Mouse (Mus musculus): Measurements from ENCODE around the gene Lhfpl5. TPM values are rescaled to one million over a fixed set of nuclear protein-coding genes. Genes with fewer than 3 reads are reported as not detected.
"Not testable (repeated sequence)": the region's sequence is repeated elsewhere in the genome, so short reads cannot be mapped to it uniquely, and the experiment has no call there.

Lhfpl5 gene
- polyA plus RNA-seq, 1 experiment from 2014 or later: 0.87 TPM

DNA sequence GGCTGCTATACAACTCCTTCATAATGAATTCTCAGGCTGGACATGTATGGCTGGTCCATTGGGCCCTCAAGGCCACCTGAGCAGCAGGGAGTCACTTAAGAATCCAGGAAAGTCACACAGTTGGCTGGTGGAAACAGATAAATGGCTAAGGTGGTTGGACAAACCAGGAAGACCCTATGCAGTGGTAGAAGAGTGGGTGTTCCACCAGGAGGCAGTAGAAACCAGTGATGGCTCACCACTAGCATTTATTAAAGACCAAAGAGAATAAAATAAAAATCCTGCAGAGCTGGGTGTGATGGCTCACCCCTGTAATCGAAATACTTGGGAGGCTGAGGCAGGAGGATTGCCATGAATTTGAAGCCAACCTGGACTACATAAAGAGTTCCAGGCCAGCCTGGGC lies 28.5 kb upstream of the Lhfpl5 start:
- no peak for ATAC-seq (ENCODE audit: insufficient read depth, low FRiP score)
- Histone ChIP-seq H3K36me3 (ENCODE audit: control insufficient read depth, insufficient read depth, low read length) (no peaks in the 10 kb centered on the region), H3K27me3 (ENCODE audit: control insufficient read depth, insufficient read depth, low read length) (no peaks in the 10 kb centered on the region), H3K4me3 (replicated peaks; ENCODE audit: low read length) (no peak overlapping the region), H3K4me2 (ENCODE audit: low read depth, low read length) (no peak overlapping the region), H3K9ac (ENCODE audit: low read length) (no peak overlapping the region), H3K27ac (ENCODE audit: low read length) (no peak overlapping the region), H3K4me1 (ENCODE audit: control insufficient read depth, insufficient read depth, low read length) (no peaks in the 10 kb centered on the region), H3K9me3 (replicated peaks; ENCODE audit: control insufficient read depth, low read length) (no peaks in the 10 kb centered on the region)
- 89% methylated on average over 1 of the region's 1 CpGs for WGBS

- H3K4me1 ChIP-seq (ENCODE audit: control insufficient read depth, insufficient read depth, low read length): 0 out of 2 replicates have a peak, but pooled peaks cover 2% of the 10 kb centered on the region
- ATAC-seq (ENCODE audit: insufficient read depth, low FRiP score): no peak
- H3K9me3 ChIP-seq (replicated peaks; ENCODE audit: control insufficient read depth, low read length): no peaks in the 10 kb centered on the region
- H3K36me3 ChIP-seq (ENCODE audit: control insufficient read depth, insufficient read depth, low read length): no peaks in the 10 kb centered on the region
- H3K9ac ChIP-seq (ENCODE audit: low read length): no peak overlapping the region
- no peak overlapping the region for H3K27ac ChIP-seq (ENCODE audit: low read length)
- H3K4me3 ChIP-seq (replicated peaks; ENCODE audit: low read length): no peak overlapping the region
- WGBS: 67% methylated on average over 11 of the region's 11 CpGs
- H3K27me3 ChIP-seq (ENCODE audit: control insufficient read depth, insufficient read depth, low read length): no peaks in the 10 kb centered on the region
- no peak overlapping the region for H3K4me2 ChIP-seq (ENCODE audit: low read depth, low read length)
Observed at GRCm38 (mm10) chr17:28548550-28548949, 26.9 kb upstream of the Lhfpl5 start.

- Histone ChIP-seq H3K27me3 (ENCODE audit: control insufficient read depth, insufficient read depth, low read length) (no peaks in the 10 kb centered on the region), H3K9me3 (replicated peaks; ENCODE audit: control insufficient read depth, low read length) (no peaks in the 10 kb centered on the region), H3K4me2 (ENCODE audit: low read depth, low read length) (no peak within 1 kb of the TSS), H3K4me1 (ENCODE audit: control insufficient read depth, insufficient read depth, low read length) (0 out of 2 replicates have a peak, but pooled peaks cover 2% of the 10 kb centered on the region), H3K4me3 (replicated peaks; ENCODE audit: low read length) (no peak within 1 kb of the TSS), H3K36me3 (ENCODE audit: control insufficient read depth, insufficient read depth, low read length) (no peaks in the 10 kb centered on the region), H3K9ac (ENCODE audit: low read length) (no peak within 1 kb of the TSS), H3K27ac (ENCODE audit: low read length) (no peak within 1 kb of the TSS)
- WGBS: 80% methylated on average over 14 of the region's 14 CpGs
- no peak for ATAC-seq (ENCODE audit: insufficient read depth, low FRiP score)
Observed at GRCm38 (mm10) chr17:28549111-28549510, 26.3 kb upstream of the Lhfpl5 start, which contains the start of gene Clpsl2. Gene Clpsl2 (plus strand): TSS chr17:28549411.

DNA sequence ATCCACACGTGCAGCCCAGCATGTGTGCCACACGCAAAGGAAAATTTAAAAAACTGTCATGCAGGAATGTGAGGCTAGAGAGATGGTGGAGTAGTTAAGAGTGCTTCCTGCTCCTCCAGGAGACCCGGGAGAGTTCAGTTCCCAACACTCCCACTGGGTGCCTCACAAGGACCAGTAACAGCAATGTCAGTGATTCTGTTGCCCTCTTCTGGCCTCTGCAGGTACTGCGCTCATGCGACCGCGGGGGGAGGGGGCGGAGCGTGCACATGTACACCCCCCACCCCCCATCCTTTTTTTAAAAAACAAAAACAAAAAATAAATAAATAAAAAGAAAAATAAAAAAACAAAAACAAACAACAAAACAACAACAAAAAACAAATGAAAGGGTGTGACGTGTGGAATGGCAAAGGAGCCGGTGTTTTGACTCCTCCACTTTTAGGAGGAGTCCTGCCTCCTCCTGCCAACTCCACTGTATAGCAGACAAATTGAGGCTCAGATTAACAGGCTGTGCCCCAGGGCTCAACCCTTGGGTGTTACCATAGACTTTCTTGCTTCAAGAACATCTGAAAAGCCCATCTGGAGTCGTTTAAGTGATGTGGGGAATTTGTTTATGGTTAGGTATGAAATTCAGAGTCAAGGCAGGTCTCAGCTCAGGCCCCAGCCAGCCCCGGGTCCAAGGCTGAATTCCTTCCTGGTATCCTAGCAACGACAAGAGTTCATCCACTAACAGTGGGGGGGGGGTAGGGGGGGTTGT lies 22.2 kb upstream of the Lhfpl5 start:
- Histone ChIP-seq H3K9me3 (replicated peaks; ENCODE audit: control insufficient read depth, low read length) (no peaks in the 10 kb centered on the region), H3K4me3 (replicated peaks; ENCODE audit: low read length) (no peak overlapping the region), H3K36me3 (ENCODE audit: control insufficient read depth, insufficient read depth, low read length) (no peaks in the 10 kb centered on the region), H3K4me1 (ENCODE audit: control insufficient read depth, insufficient read depth, low read length) (peaks cover 9% of the 10 kb centered on the region; the same call in 1 of the 2 replicates), H3K4me2 (ENCODE audit: low read depth, low read length) (no peak overlapping the region), H3K27ac (ENCODE audit: low read length) (no peak overlapping the region), H3K27me3 (ENCODE audit: control insufficient read depth, insufficient read depth, low read length) (no peaks in the 10 kb centered on the region), H3K9ac (ENCODE audit: low read length) (no peak overlapping the region)
- 7% methylated on average over 14 of the region's 14 CpGs for WGBS
- no peak for ATAC-seq (ENCODE audit: insufficient read depth, low FRiP score)

GRCm38 (mm10) chr17:28554021-28554420 lies 21.4 kb upstream of the Lhfpl5 start:
- H3K4me2 ChIP-seq (ENCODE audit: low read depth, low read length); ATAC-seq (ENCODE audit: insufficient read depth, low FRiP score); H3K27ac ChIP-seq (ENCODE audit: low read length); H3K27me3 ChIP-seq (ENCODE audit: control insufficient read depth, insufficient read depth, low read length); H3K4me3 ChIP-seq (replicated peaks; ENCODE audit: low read length); H3K9me3 ChIP-seq (replicated peaks; ENCODE audit: control insufficient read depth, low read length); H3K4me1 ChIP-seq (ENCODE audit: control insufficient read depth, insufficient read depth, low read length); H3K36me3 ChIP-seq (ENCODE audit: control insufficient read depth, insufficient read depth, low read length); H3K9ac ChIP-seq (ENCODE audit: low read length): not testable (repeated sequence)
- WGBS: 93% methylated on average over 4 of the region's 4 CpGs

DNA sequence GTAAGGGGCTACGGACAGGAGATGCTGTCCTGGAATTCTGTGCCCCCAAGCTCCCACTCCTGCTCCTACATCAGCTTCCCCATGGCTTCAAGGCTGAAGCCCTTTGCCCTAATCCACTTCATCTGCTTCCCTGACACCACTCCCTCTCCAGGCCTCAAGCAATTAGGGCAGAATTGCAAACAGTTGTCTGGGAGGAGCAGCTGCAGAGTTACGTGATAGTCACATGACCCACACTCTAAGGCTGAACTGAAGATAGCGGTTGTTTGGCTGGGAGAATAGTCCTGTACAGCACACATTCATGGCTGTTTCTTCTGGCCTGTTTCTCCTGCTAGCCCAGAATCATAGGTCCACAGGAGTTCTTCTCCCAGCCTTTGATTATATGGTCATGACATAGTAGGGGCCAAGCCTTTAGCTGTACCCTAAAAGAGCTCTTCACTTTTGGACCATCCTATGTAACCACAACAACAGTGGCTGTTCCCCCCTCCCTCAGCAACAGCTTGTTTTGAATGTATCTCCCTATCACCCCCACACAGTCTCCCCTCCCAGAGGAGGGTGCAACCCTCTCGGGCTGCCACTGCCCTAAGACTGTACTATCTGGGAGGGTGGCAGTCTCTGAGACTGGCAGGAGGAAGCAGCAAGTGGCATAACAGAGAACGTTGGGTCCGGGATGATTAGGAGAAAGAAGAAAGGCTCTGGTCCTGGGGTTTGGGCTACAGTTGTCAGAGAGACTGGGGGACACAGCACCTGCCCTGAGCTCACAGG lies 18.6 kb upstream of the Lhfpl5 start:
- 43% methylated on average over 6 of the region's 6 CpGs for WGBS
- H3K9ac ChIP-seq (ENCODE audit: low read length): no peak overlapping the region
- peak overlapping the region; percentile 42; the same call in 1 of the 2 replicates for H3K27ac ChIP-seq (ENCODE audit: low read length)
- no peaks in the 10 kb centered on the region for H3K36me3 ChIP-seq (ENCODE audit: control insufficient read depth, insufficient read depth, low read length)
- H3K4me2 ChIP-seq (ENCODE audit: low read depth, low read length): no peak overlapping the region
- no peaks in the 10 kb centered on the region for H3K27me3 ChIP-seq (ENCODE audit: control insufficient read depth, insufficient read depth, low read length)
- H3K9me3 ChIP-seq (replicated peaks; ENCODE audit: control insufficient read depth, low read length): no peaks in the 10 kb centered on the region
- H3K4me3 ChIP-seq (replicated peaks; ENCODE audit: low read length): no peak overlapping the region
- peaks cover 15% of the 10 kb centered on the region for H3K4me1 ChIP-seq (ENCODE audit: control insufficient read depth, insufficient read depth, low read length)
- ATAC-seq (ENCODE audit: insufficient read depth, low FRiP score): peak; percentile 67; the same call in 1 of the 2 replicates

GRCm38 (mm10) chr17:28557772-28558171 lies 17.7 kb upstream of the Lhfpl5 start:
- Histone ChIP-seq H3K9me3 (replicated peaks; ENCODE audit: control insufficient read depth, low read length) (no peaks in the 10 kb centered on the region), H3K9ac (ENCODE audit: low read length) (no peak overlapping the region), H3K27me3 (ENCODE audit: control insufficient read depth, insufficient read depth, low read length) (no peaks in the 10 kb centered on the region), H3K27ac (ENCODE audit: low read length) (no peak overlapping the region), H3K4me3 (replicated peaks; ENCODE audit: low read length) (no peak overlapping the region), H3K4me1 (ENCODE audit: control insufficient read depth, insufficient read depth, low read length) (peaks cover 16% of the 10 kb centered on the region), H3K4me2 (ENCODE audit: low read depth, low read length) (no peak overlapping the region), H3K36me3 (ENCODE audit: control insufficient read depth, insufficient read depth, low read length) (no peaks in the 10 kb centered on the region)
- ATAC-seq (ENCODE audit: insufficient read depth, low FRiP score): no peak
- WGBS: 74% methylated on average over 6 of the region's 6 CpGs

DNA sequence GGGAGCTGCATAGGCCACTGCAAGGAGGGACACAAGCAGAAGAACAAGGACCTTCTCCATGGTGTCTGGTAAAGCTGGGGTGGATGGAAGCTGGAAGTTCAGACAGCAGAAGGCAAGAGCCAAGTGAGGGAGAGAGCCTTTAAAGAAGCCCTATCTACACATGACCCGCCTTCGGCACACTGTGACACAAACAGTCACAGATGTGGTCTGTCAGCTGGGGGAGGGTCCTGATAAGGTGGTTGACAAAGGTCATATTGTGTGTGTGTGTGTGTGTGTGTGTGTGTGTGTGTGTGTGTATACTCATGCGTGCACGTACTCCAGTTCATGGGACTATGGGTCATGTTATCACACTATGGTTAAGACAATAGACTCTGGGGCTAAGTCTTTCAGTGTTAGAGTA lies 14.8 kb upstream of the Lhfpl5 start, which contains the start of gene Clps:
Clps (minus strand) TSS at position 169 of the 400 bp plus-strand sequence.
- peak within 1 kb of the TSS; percentile 15; the same call in 1 of the 2 replicates for H3K4me3 ChIP-seq (replicated peaks; ENCODE audit: low read length)
- H3K27ac ChIP-seq (ENCODE audit: low read length): peak within 1 kb of the TSS; percentile 68
- ATAC-seq (ENCODE audit: insufficient read depth, low FRiP score): peak; percentile 77; the same call in 1 of the 2 replicates
- H3K9me3 ChIP-seq (replicated peaks; ENCODE audit: control insufficient read depth, low read length): no peaks in the 10 kb centered on the region
- no peaks in the 10 kb centered on the region for H3K27me3 ChIP-seq (ENCODE audit: control insufficient read depth, insufficient read depth, low read length)
- peak within 1 kb of the TSS; percentile 12; the same call in 1 of the 2 replicates for H3K4me2 ChIP-seq (ENCODE audit: low read depth, low read length)
- H3K4me1 ChIP-seq (ENCODE audit: control insufficient read depth, insufficient read depth, low read length): peaks cover 14% of the 10 kb centered on the region
- H3K9ac ChIP-seq (ENCODE audit: low read length): peak within 1 kb of the TSS; percentile 28; the same call in 1 of the 2 replicates
- WGBS: 60% methylated on average over 4 of the region's 4 CpGs
- no peaks in the 10 kb centered on the region for H3K36me3 ChIP-seq (ENCODE audit: control insufficient read depth, insufficient read depth, low read length)

DNA sequence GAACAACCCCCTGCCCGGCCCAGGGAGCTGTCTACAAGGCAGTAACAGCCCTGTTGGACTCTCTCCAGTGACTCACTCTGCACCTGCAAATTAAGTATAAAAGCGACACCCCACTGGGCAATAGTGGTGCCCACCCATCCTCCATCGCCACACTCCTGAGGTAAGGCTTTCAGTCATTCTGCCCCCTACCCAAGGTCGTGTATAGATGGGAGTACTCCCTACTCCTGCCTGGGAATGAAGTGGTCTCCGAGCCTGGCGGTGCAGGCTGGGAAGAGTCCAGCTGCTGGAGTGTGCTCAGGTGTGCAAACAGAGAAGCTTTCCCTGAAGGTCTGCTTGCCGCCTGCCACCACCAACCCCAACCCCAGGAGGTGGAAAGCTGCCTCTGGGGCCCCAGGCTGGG lies 13.8 kb upstream of the Lhfpl5 start:
- ATAC-seq (ENCODE audit: insufficient read depth, low FRiP score): peak; percentile 54; the same call in 1 of the 2 replicates
- H3K9me3 ChIP-seq (replicated peaks; ENCODE audit: control insufficient read depth, low read length): no peaks in the 10 kb centered on the region
- H3K4me3 ChIP-seq (replicated peaks; ENCODE audit: low read length): no peak overlapping the region
- H3K4me1 ChIP-seq (ENCODE audit: control insufficient read depth, insufficient read depth, low read length): peaks cover 11% of the 10 kb centered on the region
- H3K36me3 ChIP-seq (ENCODE audit: control insufficient read depth, insufficient read depth, low read length): no peaks in the 10 kb centered on the region
- no peak overlapping the region for H3K9ac ChIP-seq (ENCODE audit: low read length)
- peak overlapping the region; percentile 68 for H3K27ac ChIP-seq (ENCODE audit: low read length)
- H3K4me2 ChIP-seq (ENCODE audit: low read depth, low read length): no peak overlapping the region
- 45% methylated on average over 7 of the region's 7 CpGs for WGBS
- no peaks in the 10 kb centered on the region for H3K27me3 ChIP-seq (ENCODE audit: control insufficient read depth, insufficient read depth, low read length)
